Mouse (Mus musculus): ENCODE measurements around the gene Tbc1d24. TPM values are rescaled to one million over a fixed set of nuclear protein-coding genes. Genes with fewer than 3 reads are reported as not detected.

Gene Tbc1d24
- total RNA-seq (2015; ENCODE audit: low replicate concordance), result 3.4 and 5.8 TPM in 2 replicates
- 2.6 and 2.7 TPM in 2 replicates for total RNA-seq (2017; ENCODE audit: low replicate concordance)

GRCm38 (mm10) chr17:24205284-24205888 is at the start of gene Tbc1d24:
Gene Tbc1d24, minus strand, starts transcription at chr17:24205562.
- peak; percentile 36 for ATAC-seq (replicated peaks; ENCODE audit: low FRiP score, poor library complexity, severe bottlenecking)

- no peak for ATAC-seq (replicated peaks; ENCODE audit: low FRiP score, poor library complexity, severe bottlenecking)
These were observed 47.0 kb upstream of the Tbc1d24 start for GRCm38 (mm10) chr17:24252329-24252728.

- peak; percentile 95 for ATAC-seq (replicated peaks; ENCODE audit: low FRiP score, poor library complexity, severe bottlenecking)
These were observed 46.1 kb upstream of the Tbc1d24 start, which contains the start of gene Ccnf for GRCm38 (mm10) chr17:24251320-24252069. Gene Ccnf, minus strand, starts transcription at chr17:24251484.

- ATAC-seq (replicated peaks; ENCODE audit: low FRiP score, poor library complexity, severe bottlenecking), result 0 out of 2 replicates have a peak, but pooled peaks have one; percentile 0
These were observed 45.6 kb upstream of the Tbc1d24 start for GRCm38 (mm10) chr17:24250988-24251319.

GRCm38 (mm10) chr17:24248641-24249040 is 43.3 kb upstream of the Tbc1d24 start:
- no peak for ATAC-seq (replicated peaks; ENCODE audit: low FRiP score, poor library complexity, severe bottlenecking)

GRCm38 (mm10) chr17:24244061-24244460 is 38.7 kb upstream of the Tbc1d24 start:
- ATAC-seq (replicated peaks; ENCODE audit: low FRiP score, poor library complexity, severe bottlenecking), result no peak

GRCm38 (mm10) chr17:24243311-24243969 is 38.1 kb upstream of the Tbc1d24 start:
- ATAC-seq (replicated peaks; ENCODE audit: low FRiP score, poor library complexity, severe bottlenecking), result no peak

GRCm38 (mm10) chr17:24236921-24237320 is 31.6 kb upstream of the Tbc1d24 start:
- no peak for ATAC-seq (replicated peaks; ENCODE audit: low FRiP score, poor library complexity, severe bottlenecking)

- ATAC-seq (replicated peaks; ENCODE audit: low FRiP score, poor library complexity, severe bottlenecking), result no peak
These were observed 31.1 kb upstream of the Tbc1d24 start for GRCm38 (mm10) chr17:24236479-24236878.

- ATAC-seq (replicated peaks; ENCODE audit: low FRiP score, poor library complexity, severe bottlenecking), result no peak
These were observed 22.6 kb upstream of the Tbc1d24 start for GRCm38 (mm10) chr17:24227941-24228340.

GRCm38 (mm10) chr17:24226721-24227120 is 21.4 kb upstream of the Tbc1d24 start:
- no peak for ATAC-seq (replicated peaks; ENCODE audit: low FRiP score, poor library complexity, severe bottlenecking)

- peak; percentile 78 for ATAC-seq (replicated peaks; ENCODE audit: low FRiP score, poor library complexity, severe bottlenecking)
These were observed 20.5 kb upstream of the Tbc1d24 start for GRCm38 (mm10) chr17:24225851-24226250.

- no peak for ATAC-seq (replicated peaks; ENCODE audit: low FRiP score, poor library complexity, severe bottlenecking)
These were observed 19.4 kb upstream of the Tbc1d24 start for GRCm38 (mm10) chr17:24224741-24225140.

GRCm38 (mm10) chr17:24223513-24223912 is 18.2 kb upstream of the Tbc1d24 start:
- ATAC-seq (replicated peaks; ENCODE audit: low FRiP score, poor library complexity, severe bottlenecking), result no peak

GRCm38 (mm10) chr17:24222653-24223052 is 17.3 kb upstream of the Tbc1d24 start:
- no peak for ATAC-seq (replicated peaks; ENCODE audit: low FRiP score, poor library complexity, severe bottlenecking)

- peak; percentile 91 for ATAC-seq (replicated peaks; ENCODE audit: low FRiP score, poor library complexity, severe bottlenecking)
These were observed 15.4 kb upstream of the Tbc1d24 start, which contains the start of gene Tedc2 for GRCm38 (mm10) chr17:24220435-24221411. Gene Tedc2, minus strand, starts transcription at chr17:24220851.

GRCm38 (mm10) chr17:24216836-24217235 is 11.5 kb upstream of the Tbc1d24 start:
- ATAC-seq (replicated peaks; ENCODE audit: low FRiP score, poor library complexity, severe bottlenecking), result no peak

GRCm38 (mm10) chr17:24213186-24213585 is 7.8 kb upstream of the Tbc1d24 start:
- no peak for ATAC-seq (replicated peaks; ENCODE audit: low FRiP score, poor library complexity, severe bottlenecking)

- no peak for ATAC-seq (replicated peaks; ENCODE audit: low FRiP score, poor library complexity, severe bottlenecking)
These were observed 7.2 kb upstream of the Tbc1d24 start for GRCm38 (mm10) chr17:24212441-24213018.

Data from erythroid progenitor cell, adult 5-6 weeks (primary cell).